Mouse (Mus musculus) liver, adult (tissue): ENCODE data around the gene Mast4.

Source experiments
- GATA4 ChIP-seq: IDR thresholded peaks from 2 replicates; pipeline ENCODE4 v1.6.1; 2014; ENCODE audit warnings: mild to moderate bottlenecking, low read length; ENCODE audit not compliant: insufficient replicate concordance

Mast4 gene

DNA sequence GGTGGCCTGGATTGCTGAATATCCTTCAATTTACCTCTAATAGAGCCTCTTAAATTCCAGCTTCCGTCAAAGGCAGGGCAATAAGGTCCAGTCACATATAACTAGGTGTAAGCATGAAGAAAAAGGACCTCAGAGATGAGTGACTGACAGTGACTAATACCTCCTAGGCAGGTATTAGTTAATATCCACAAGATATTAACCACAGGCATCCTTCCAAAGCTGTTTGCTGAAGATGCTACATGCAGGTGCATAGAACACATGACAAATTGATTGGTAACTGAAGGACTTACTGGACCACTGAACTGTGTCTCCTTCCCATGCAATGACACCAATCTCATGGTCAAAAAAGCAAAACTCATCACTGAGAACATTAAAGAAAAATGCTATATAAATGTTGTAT, 402.3 kb downstream of the Mast4 start:
- no peak for TF ChIP-seq GATA4

- no peak for TF ChIP-seq GATA4
Observed at GRCm38 (mm10) chr13:102925844-102926598, 408.3 kb downstream of the Mast4 start.

- no peak for TF ChIP-seq GATA4
Observed at GRCm38 (mm10) chr13:102919741-102920140, 414.6 kb downstream of the Mast4 start.

DNA sequence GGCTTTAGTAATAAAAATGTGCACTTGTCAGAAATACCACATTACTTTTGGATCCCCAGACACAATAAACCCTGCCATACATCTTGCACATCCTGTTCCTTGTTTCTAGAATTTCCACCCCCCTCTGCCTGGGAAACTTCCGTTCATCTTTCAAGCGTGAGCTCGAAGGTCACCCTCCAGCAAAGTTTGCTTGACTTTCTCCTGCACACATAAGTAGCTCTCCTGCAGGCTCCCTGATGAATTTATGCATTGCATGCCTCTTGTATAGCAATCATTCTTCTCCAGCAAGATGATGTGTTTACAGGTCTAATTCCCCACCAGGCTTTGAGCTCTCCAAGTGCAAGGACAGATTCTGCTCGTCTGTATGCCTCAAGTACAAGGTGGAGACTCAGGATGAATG, 415.7 kb downstream of the Mast4 start:
- no peak for TF ChIP-seq GATA4

- TF ChIP-seq GATA4 = no peak
Observed at GRCm38 (mm10) chr13:102915341-102915740, 419.0 kb downstream of the Mast4 start.

DNA sequence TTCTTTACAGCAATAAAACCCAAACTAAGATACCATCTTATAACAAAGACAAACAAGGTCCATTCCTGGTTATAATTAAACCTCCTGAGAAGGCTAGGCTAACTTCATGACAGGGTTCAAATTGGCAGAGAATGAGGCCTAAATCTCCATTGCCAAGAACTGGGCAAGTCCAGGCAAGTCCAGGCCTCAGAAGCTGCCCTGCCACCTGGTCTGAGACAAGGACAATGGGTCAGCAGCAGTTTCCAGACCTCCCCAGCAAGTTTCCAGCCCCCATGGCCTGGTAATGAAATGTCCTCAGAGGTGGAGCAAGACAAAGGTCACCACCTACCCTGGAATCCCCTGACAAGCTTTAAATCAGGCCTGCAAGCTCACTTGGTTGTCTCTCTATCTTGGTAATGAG, 419.5 kb downstream of the Mast4 start:
- TF ChIP-seq GATA4 = no peak

- no peak for TF ChIP-seq GATA4
Observed at GRCm38 (mm10) chr13:102913919-102914318, 420.4 kb downstream of the Mast4 start.

- TF ChIP-seq GATA4 = no peak
Observed at GRCm38 (mm10) chr13:102912867-102913266, 421.4 kb downstream of the Mast4 start.

- TF ChIP-seq GATA4 = no peak
Observed at GRCm38 (mm10) chr13:102909654-102910418, 424.5 kb downstream of the Mast4 start.

DNA sequence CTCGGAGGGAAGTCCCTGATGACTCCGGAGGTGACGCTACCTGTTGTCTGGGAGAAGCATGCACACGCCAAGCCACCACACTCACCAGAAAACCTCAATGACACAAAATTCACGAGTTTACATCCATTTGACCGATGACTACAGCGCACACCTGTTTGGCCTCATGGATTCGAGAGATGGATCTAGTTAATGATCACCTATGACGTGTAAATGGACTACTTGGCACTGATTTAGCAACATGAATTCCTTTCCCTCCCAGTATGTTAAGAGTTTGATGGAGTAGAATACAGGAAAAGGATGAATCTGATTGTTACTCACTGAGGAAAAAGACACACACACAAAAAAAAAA, 427.7 kb downstream of the Mast4 start:
- TF ChIP-seq GATA4 = no peak

GRCm38 (mm10) chr13:102906004-102906660, 428.2 kb downstream of the Mast4 start:
- TF ChIP-seq GATA4 = peak; percentile 80; the same call in 1 of the 2 replicates

GRCm38 (mm10) chr13:102905361-102905950, 428.8 kb downstream of the Mast4 start:
- TF ChIP-seq GATA4 = no peak

DNA sequence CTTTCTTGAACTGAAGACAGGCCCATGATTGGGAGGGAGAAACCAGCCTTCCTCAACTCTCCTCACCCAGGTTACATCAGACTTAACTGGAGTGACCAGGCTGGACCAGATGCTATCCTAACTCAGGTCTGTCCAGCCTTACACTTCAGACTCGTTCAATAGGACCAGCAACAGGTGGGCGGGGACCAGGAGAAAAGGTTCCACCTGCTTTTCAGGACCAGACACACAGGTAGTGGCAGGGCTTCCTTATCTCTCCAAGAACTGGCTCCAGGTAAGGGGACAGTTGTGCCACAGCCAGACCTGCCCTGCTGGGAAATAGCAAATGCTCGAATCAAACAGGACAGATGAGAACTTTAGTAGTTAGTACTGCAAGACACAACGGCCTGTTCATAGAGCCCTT, 430.6 kb downstream of the Mast4 start:
- no peak for TF ChIP-seq GATA4

DNA sequence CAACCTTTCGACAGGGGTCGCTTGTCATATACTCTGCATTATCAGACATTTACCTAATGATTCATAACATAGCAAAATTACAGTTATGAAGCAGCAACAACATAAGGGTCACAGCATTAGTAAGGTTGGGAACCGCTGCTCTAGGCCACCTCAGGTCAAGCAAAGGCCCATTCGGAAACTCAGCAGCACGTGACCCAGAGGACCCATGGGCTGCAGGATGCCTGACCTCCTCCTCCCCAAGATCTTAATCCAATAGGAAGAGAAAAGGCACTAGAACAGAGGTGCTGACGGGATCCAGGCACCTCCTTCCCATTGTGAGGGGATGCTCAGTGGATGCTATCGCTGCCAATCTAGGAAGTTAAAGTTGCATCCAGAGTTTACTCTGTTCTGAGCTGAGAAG, 432.2 kb downstream of the Mast4 start:
- no peak for TF ChIP-seq GATA4

DNA sequence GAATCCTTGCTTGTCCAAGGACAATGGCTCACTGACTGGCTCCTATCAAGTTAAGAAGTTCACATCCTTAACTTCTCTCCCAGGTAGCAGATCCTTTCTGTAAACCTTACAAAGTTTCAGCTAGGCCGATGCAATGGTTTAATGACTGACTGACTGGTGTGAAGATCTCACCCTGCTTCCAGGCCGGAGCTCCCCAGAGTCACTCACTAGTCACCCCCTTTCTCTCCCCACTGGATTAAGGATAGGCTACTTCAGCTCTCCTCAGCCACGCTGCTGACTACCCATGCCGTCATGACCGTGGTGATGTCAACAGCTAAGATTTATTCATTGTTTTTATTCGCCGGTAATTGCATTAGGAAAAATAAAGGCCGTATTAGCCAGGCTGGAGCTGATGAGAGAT, 433.8 kb downstream of the Mast4 start:
- TF ChIP-seq GATA4 = no peak

GRCm38 (mm10) chr13:102900083-102900420, 434.2 kb downstream of the Mast4 start:
- no peak for TF ChIP-seq GATA4
